Mouse (Mus musculus): ENCODE results near the gene Pno1. TPM values are rescaled to one million over a fixed set of nuclear protein-coding genes. Genes with fewer than 3 reads are reported as not detected.

Pno1 gene
- polyA plus RNA-seq, 1 experiment from 2014 or later = 47.1 TPM

Other genes starting within 250 kb of the Pno1 start
- 13.0 and 15.3 TPM in 2 replicates for gene Cnrip1, start 160.0 kb downstream of the Pno1 start, polyA plus RNA-seq (2015; fragmentation: Nextera tagmentation; extraction: Ambion mirVana)
- gene Plek, start 159.2 kb downstream of the Pno1 start, polyA plus RNA-seq (2015; fragmentation: Nextera tagmentation; extraction: Ambion mirVana) = 3.0 and 3.3 TPM in 2 replicates
- 71.2 and 77.7 TPM in 2 replicates for gene Ppp3r1, start 52.3 kb downstream of the Pno1 start, polyA plus RNA-seq (2015; fragmentation: Nextera tagmentation; extraction: Ambion mirVana)
- gene Wdr92, start 29.5 kb downstream of the Pno1 start, polyA plus RNA-seq (2015; fragmentation: Nextera tagmentation; extraction: Ambion mirVana) = 18.9 and 20.4 TPM in 2 replicates
- 60.8 and 68.0 TPM in 2 replicates for gene C1d, start 46.0 kb upstream of the Pno1 start, polyA plus RNA-seq (2015; fragmentation: Nextera tagmentation; extraction: Ambion mirVana)

Measured in heart, embryonic 15.5 days (tissue).